Mouse (Mus musculus) urinary bladder, adult 2 months (tissue): Measurements from ENCODE around the gene Cdk6. TPM values are rescaled to one million over a fixed set of nuclear protein-coding genes. Genes with fewer than 3 reads are reported as not detected.
"Not testable (repeated sequence)": the region's sequence is repeated elsewhere in the genome, so short reads cannot be mapped to it uniquely, and the experiment has no call there.

Experiments used
- DNase-seq: peaks from one replicate; pipeline ENCODE4 v3.0.0; 2022; ENCODE audit warnings: low spot score
- polyA plus RNA-seq: library from polyadenylated mRNA; depleted of rRNA; stranded (reverse); fragments of >200 nt; gene quantifications from 2 replicates; pipeline ENCODE4 v1.2.3, GENCODE M21; 2012

The Cdk6 gene
- polyA plus RNA-seq, 1 experiment, result 8.1 TPM

GRCm38 (mm10) chr5:3379252-3379651 lies 38.0 kb downstream of the Cdk6 start:
- no peak for DNase-seq

GRCm38 (mm10) chr5:3380692-3381233 lies 39.5 kb downstream of the Cdk6 start:
- no peak for DNase-seq

GRCm38 (mm10) chr5:3381795-3382194 lies 40.5 kb downstream of the Cdk6 start:
- no peak for DNase-seq

GRCm38 (mm10) chr5:3382343-3383040 lies 41.2 kb downstream of the Cdk6 start:
- no peak for DNase-seq

GRCm38 (mm10) chr5:3383547-3383946 lies 42.3 kb downstream of the Cdk6 start:
- no peak for DNase-seq

- no peak for DNase-seq
Measured at GRCm38 (mm10) chr5:3385078-3385477, 43.8 kb downstream of the Cdk6 start.

- DNase-seq, result no peak
Measured at GRCm38 (mm10) chr5:3386021-3386730, 44.9 kb downstream of the Cdk6 start.

GRCm38 (mm10) chr5:3386731-3387087 lies 45.4 kb downstream of the Cdk6 start:
- DNase-seq, result no peak

GRCm38 (mm10) chr5:3387138-3387537 lies 45.9 kb downstream of the Cdk6 start:
- DNase-seq, result no peak

GRCm38 (mm10) chr5:3392856-3393255 lies 51.6 kb downstream of the Cdk6 start:
- no peak for DNase-seq

- no peak for DNase-seq
Measured at GRCm38 (mm10) chr5:3394145-3394544, 52.9 kb downstream of the Cdk6 start.

- no peak for DNase-seq
Measured at GRCm38 (mm10) chr5:3395020-3395419, 53.7 kb downstream of the Cdk6 start.

GRCm38 (mm10) chr5:3396214-3396613 lies 54.9 kb downstream of the Cdk6 start:
- no peak for DNase-seq

- no peak for DNase-seq
Measured at GRCm38 (mm10) chr5:3396910-3397575, 55.8 kb downstream of the Cdk6 start.

- DNase-seq, result no peak
Measured at GRCm38 (mm10) chr5:3399784-3400494, 58.7 kb downstream of the Cdk6 start.

- DNase-seq, result no peak
Measured at GRCm38 (mm10) chr5:3405102-3405501, 63.8 kb downstream of the Cdk6 start.

- DNase-seq, result no peak
Measured at GRCm38 (mm10) chr5:3405503-3405902, 64.2 kb downstream of the Cdk6 start.

GRCm38 (mm10) chr5:3407926-3408325 lies 66.6 kb downstream of the Cdk6 start:
- no peak for DNase-seq

GRCm38 (mm10) chr5:3418183-3418582 lies 76.9 kb downstream of the Cdk6 start:
- not testable (repeated sequence) for DNase-seq

- no peak for DNase-seq
Measured at GRCm38 (mm10) chr5:3420094-3420831, 79.0 kb downstream of the Cdk6 start.

- no peak for DNase-seq
Measured at GRCm38 (mm10) chr5:3420832-3421228, 79.5 kb downstream of the Cdk6 start.
